Mouse (Mus musculus) hindbrain, embryonic 13.5 days (tissue): ENCODE measurements around the gene Cep78. TPM values are rescaled to one million over a fixed set of nuclear protein-coding genes. Genes with fewer than 3 reads are reported as not detected.
"Not testable (repeated sequence)": the region's sequence is repeated elsewhere in the genome, so short reads cannot be mapped to it uniquely, and the experiment has no call there.

Experiments
- ATAC-seq: fragments of 200-750 bp; cut with Nextera tagmentation; 2 replicates; pipeline ENCODE4 v1.8.0; 2017; ENCODE audit warnings: moderate TSS enrichment; ENCODE audit not compliant: low FRiP score
- H3K27ac ChIP-seq: fragments of 300-500 bp; sonication (generic); 2 replicates; pipeline ENCODE4 v1.5.1; 2015; ENCODE audit warnings: inconsistent platforms, mild to moderate bottlenecking, moderate library complexity
- H3K27me3 ChIP-seq: fragments of 300-500 bp; sonication (generic); 2 replicates; pipeline ENCODE4 v1.6.1; 2015; ENCODE audit warnings: mild to moderate bottlenecking, inconsistent platforms
- H3K36me3 ChIP-seq: fragments of 300-500 bp; sonication (generic); 2 replicates; pipeline ENCODE4 v1.6.1; 2015; ENCODE audit warnings: mild to moderate bottlenecking, inconsistent platforms
- H3K4me1 ChIP-seq: fragments of 300-500 bp; sonication (generic); replicated peaks from 2 replicates; pipeline ENCODE4 v1.6.1; 2015; ENCODE audit warnings: inconsistent platforms
- H3K4me2 ChIP-seq: fragments of 300-500 bp; sonication (generic); 2 replicates; pipeline ENCODE4 v1.6.1; 2015; ENCODE audit warnings: inconsistent platforms, mild to moderate bottlenecking, moderate library complexity
- H3K4me3 ChIP-seq: fragments of 300-500 bp; sonication (generic); 2 replicates; pipeline ENCODE4 v1.5.1; 2015; ENCODE audit warnings: mild to moderate bottlenecking, inconsistent platforms
- H3K9ac ChIP-seq: fragments of 300-500 bp; sonication (generic); 2 replicates; pipeline ENCODE4 v1.6.1; 2015; ENCODE audit warnings: mild to moderate bottlenecking, inconsistent platforms
- H3K9me3 ChIP-seq: fragments of 300-500 bp; sonication (generic); 2 replicates; pipeline ENCODE4 v1.6.1; 2016; ENCODE audit warnings: inconsistent platforms
- WGBS: fragments of 180-500 bp; shearing (Covaris S2); methylation state at CpG from one replicate; pipeline ENCODE4 v1.1.7; 2015; 5-methylcytosine and 5-hydroxymethylcytosine counted together
- polyA plus RNA-seq: library from polyadenylated mRNA; unstranded; fragments of >200 nt; fragmentation: Nextera tagmentation; extraction: Ambion mirVana; gene quantifications from 2 replicates; pipeline ENCODE4 v1.2.1, GENCODE M21; 2015

Cep78 gene
- 38.7 and 41.4 TPM in 2 replicates for polyA plus RNA-seq

DNA sequence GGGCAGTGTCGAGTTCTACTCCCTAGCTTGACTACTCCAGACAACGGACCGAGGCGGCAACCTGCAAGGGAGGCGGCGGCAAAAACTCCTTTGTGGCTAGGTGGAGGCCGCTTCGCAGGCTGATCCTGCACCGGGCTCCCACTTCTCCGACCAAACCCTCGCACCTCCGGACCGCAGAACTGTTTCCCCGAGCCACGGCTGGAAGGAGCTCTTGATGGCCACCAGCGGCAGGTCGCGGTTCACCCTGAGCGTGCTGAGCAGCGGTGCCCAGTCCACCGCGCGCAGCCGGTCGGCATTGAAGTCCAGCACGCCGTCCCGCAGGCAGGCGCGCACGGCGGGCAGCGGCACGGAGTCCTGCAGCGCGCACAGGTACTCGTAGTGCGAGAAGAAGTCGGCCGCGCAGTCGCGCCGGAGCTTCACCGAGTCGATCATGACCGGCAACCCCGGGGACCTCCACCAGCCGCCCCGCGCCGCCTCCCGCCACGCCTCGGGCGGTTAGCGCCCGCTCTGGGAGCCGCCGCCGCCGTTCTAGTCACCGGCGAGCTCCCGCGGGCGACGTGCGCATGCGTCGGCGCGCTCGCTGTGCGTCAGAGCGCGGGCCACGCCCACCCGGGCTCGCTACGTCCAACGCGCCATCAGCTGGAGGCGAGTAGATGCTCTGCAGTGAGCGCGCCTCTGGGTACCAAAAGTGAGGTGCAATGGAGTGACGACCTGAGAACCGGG lies at the start of gene Cep78:
Cep78 (minus strand) TSS at position 541 of the 723 bp plus-strand sequence.
- Histone ChIP-seq H3K36me3 (0 out of 2 replicates have a peak, but pooled peaks cover 4% of the 10 kb centered on the region), H3K27ac (peak within 1 kb of the TSS; percentile 96), H3K4me3 (peak within 1 kb of the TSS; percentile 86), H3K4me1 (peaks cover 26% of the 10 kb centered on the region), H3K27me3 (no peaks in the 10 kb centered on the region), H3K9me3 (no peaks in the 10 kb centered on the region), H3K4me2 (peak within 1 kb of the TSS; percentile 65), H3K9ac (peak within 1 kb of the TSS; percentile 95)
- WGBS = under 1% methylated on average over 88 of the region's 88 CpGs
- peak; percentile 89 for ATAC-seq

GRCm38 (mm10) chr19:16031276-16031675 lies 46.5 kb upstream of the Cep78 start:
- Histone ChIP-seq H3K9ac (no peak overlapping the region), H3K36me3 (no peaks in the 10 kb centered on the region), H3K27ac (no peak overlapping the region), H3K27me3 (no peaks in the 10 kb centered on the region), H3K4me3 (no peak overlapping the region), H3K9me3 (no peaks in the 10 kb centered on the region), H3K4me2 (no peak overlapping the region), H3K4me1 (no peaks in the 10 kb centered on the region)
- ATAC-seq = no peak
- WGBS = 94% methylated on average over 4 of the region's 4 CpGs

GRCm38 (mm10) chr19:16029253-16029771 lies 44.5 kb upstream of the Cep78 start:
- not testable (repeated sequence) for H3K27me3 ChIP-seq, H3K9ac ChIP-seq, H3K27ac ChIP-seq, H3K9me3 ChIP-seq, H3K36me3 ChIP-seq, H3K4me1 ChIP-seq, H3K4me3 ChIP-seq
- H3K4me2 ChIP-seq = peak overlapping the region; percentile 41
- 36% methylated on average over 7 of the region's 9 CpGs for WGBS
- peak; percentile 61 for ATAC-seq

DNA sequence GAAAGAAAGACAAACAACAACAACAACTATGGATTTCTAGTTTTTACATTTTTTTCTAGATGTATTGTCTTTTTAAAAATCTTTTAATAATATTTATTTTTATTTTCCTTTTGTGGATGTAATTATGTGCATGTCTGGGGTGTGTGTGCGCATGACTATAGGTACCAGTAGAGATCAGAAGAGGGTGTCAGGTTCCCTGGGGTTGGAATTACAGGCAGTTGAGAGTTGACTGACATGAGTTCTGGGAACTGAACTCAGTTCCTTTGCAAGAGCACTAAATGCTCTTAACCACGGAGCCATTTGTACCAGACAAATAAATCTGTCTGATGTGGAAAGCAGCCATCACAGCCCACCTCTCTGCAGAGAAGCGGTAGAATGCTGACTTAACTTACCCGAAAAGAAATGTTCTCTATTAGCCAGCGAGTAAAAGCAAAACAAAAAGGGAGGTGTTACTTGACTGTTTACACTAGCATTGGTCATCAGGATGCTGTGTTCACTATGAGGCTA lies 44.0 kb upstream of the Cep78 start:
- no peaks in the 10 kb centered on the region for H3K36me3 ChIP-seq
- H3K27ac ChIP-seq = no peak overlapping the region
- no peak overlapping the region for H3K9ac ChIP-seq
- H3K9me3 ChIP-seq = no peaks in the 10 kb centered on the region
- H3K4me3 ChIP-seq = no peak overlapping the region
- no peaks in the 10 kb centered on the region for H3K4me1 ChIP-seq
- WGBS = 60% methylated on average over 5 of the region's 5 CpGs
- peak; percentile 21; the same call in 1 of the 2 replicates for ATAC-seq
- peak overlapping the region; percentile 41 for H3K4me2 ChIP-seq
- H3K27me3 ChIP-seq = no peaks in the 10 kb centered on the region

DNA sequence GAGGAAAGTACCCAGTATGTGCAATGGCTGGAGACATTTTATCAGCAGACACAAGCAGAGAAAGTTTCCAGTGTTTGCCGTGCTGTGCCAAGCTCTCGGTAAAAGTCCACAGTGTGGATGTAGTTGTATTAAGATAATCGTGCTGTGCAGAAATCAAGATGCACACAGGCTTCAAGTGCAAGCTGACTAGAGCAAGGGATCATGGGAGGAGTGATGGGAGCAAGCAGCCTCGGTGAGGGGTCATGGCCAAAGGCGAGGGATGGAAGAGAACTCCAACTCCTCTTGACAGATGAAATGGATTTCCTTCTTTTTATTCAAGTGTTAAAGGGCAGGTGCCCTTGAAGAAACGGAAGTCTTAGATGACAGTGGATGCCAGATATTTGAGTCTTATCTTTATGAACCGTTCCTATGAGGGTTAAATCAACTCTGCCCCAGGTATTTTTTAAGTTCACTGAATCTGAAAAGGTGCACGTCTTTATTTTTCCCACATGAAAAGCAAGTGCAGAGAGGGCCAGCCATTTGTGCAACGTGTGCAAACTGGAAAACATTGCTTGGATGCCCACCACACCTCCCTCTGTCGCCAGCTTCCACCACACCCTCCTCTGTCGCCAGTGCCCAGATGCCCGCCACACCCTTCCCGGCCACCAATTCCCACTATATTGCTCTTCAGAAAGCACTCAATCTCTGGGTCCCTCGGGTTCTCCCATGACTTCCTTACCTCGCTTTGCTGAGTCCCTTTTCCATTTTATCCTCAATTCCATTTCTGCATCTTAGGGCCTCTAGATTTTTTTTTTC lies 43.3 kb upstream of the Cep78 start:
- 87% methylated on average over 15 of the region's 15 CpGs for WGBS
- ATAC-seq = no peak

DNA sequence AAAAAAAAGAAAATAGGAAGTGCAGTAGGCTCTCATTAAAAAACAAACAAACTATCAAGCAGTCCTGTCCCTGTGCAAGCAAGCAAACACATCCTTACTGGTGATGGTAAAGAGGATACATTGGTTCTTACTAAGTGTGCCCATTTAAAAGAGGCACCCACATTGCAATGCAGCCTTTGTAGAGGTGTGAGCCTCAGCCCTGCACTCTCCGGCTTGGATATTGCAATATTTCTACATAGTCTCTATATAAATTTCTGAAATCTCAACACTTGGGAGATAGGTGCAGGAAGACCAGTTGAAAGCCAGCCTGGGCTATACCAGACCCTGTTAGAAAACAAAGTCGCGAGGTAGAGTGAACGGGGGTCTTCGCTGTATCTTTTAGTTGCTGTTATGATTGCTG lies 41.5 kb upstream of the Cep78 start:
- Histone ChIP-seq H3K4me3 (no peak overlapping the region), H3K9ac (no peak overlapping the region), H3K4me1 (no peaks in the 10 kb centered on the region), H3K36me3 (no peaks in the 10 kb centered on the region), H3K27me3 (no peaks in the 10 kb centered on the region), H3K27ac (no peak overlapping the region), H3K4me2 (no peak overlapping the region), H3K9me3 (no peaks in the 10 kb centered on the region)
- WGBS = 97% methylated on average over 5 of the region's 5 CpGs
- ATAC-seq = no peak

More for the DNA sequence above, 43.3 kb upstream of the Cep78 start:
- Histone ChIP-seq H3K4me1 (no peaks in the 10 kb centered on the region), H3K4me2 (no peak overlapping the region), H3K9me3 (no peaks in the 10 kb centered on the region), H3K27ac (no peak overlapping the region), H3K4me3 (no peak overlapping the region), H3K36me3 (no peaks in the 10 kb centered on the region), H3K27me3 (no peaks in the 10 kb centered on the region), H3K9ac (no peak overlapping the region)

GRCm38 (mm10) chr19:16022178-16022577 lies 37.4 kb upstream of the Cep78 start:
- no peaks in the 10 kb centered on the region for H3K36me3 ChIP-seq
- no peak overlapping the region for H3K27ac ChIP-seq
- no peak overlapping the region for H3K9ac ChIP-seq
- H3K4me2 ChIP-seq = no peak overlapping the region
- WGBS = 78% methylated on average over 10 of the region's 10 CpGs
- H3K4me3 ChIP-seq = no peak overlapping the region
- H3K9me3 ChIP-seq = no peaks in the 10 kb centered on the region
- H3K4me1 ChIP-seq = no peaks in the 10 kb centered on the region
- ATAC-seq = no peak
- H3K27me3 ChIP-seq = no peaks in the 10 kb centered on the region

DNA sequence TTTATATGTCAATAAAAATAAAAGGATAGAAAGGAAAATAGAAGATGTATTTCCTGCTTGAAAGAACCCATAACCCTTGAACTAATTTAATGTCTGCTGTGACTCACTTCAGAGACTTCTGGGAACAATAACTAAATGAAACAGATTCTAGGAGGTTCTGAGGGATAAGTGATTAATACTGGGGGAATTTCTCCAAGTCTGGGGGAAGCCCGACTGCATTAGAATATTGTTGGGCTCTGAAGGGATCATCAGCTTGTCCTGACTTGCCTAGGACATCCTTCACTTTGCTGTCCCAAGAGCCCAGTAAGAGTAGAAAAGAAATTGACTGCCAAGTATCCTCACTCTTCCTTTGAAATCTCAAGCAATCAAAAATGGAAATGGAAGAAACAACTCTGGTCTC lies 31.4 kb upstream of the Cep78 start:
- H3K36me3 ChIP-seq = no peaks in the 10 kb centered on the region
- no peaks in the 10 kb centered on the region for H3K27me3 ChIP-seq
- no peak overlapping the region for H3K4me3 ChIP-seq
- no peak overlapping the region for H3K27ac ChIP-seq
- H3K9ac ChIP-seq = no peak overlapping the region
- no peaks in the 10 kb centered on the region for H3K4me1 ChIP-seq
- H3K9me3 ChIP-seq = no peaks in the 10 kb centered on the region
- 78% methylated on average over 1 of the region's 1 CpGs for WGBS
- ATAC-seq = no peak
- no peak overlapping the region for H3K4me2 ChIP-seq

- 83% methylated on average over 10 of the region's 10 CpGs for WGBS
- H3K27me3 ChIP-seq = no peaks in the 10 kb centered on the region
- H3K4me1 ChIP-seq = peaks cover 2% of the 10 kb centered on the region; the same call in 1 of the 2 replicates
- H3K36me3 ChIP-seq = no peaks in the 10 kb centered on the region
- ATAC-seq = no peak
- no peak overlapping the region for H3K27ac ChIP-seq
- no peak overlapping the region for H3K4me3 ChIP-seq
- H3K9me3 ChIP-seq = no peaks in the 10 kb centered on the region
- H3K4me2 ChIP-seq = no peak overlapping the region
- no peak overlapping the region for H3K9ac ChIP-seq
These were observed 30.6 kb upstream of the Cep78 start for GRCm38 (mm10) chr19:16015191-16015968.

DNA sequence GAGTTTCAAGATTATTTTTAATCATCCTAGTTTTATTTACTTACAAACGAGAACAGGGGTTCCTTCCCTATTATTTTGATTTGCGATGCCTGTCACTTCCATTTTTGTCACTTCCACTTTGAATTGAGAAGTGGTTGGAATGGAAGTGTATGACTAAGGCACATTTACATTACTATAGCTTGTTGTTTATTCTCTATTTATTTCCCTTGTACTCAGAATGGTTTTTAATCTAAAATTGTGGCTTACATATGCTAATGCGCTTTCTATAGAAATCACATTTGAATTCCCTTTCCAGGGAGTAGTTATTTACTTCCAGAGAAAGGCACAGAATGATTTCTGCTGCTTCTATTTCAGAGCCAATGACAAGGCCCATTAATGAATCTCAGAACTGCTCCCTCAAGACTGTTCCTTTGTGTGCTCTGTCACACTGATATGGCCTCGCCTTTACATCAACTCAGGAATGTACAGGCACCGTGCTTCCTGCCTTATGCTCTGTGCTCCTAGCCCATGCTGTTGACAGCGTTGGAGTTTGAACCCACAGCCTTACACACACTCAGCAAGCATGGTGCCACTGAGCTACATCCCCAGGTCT lies 25.1 kb upstream of the Cep78 start:
- ATAC-seq = peak; percentile 75
- WGBS = 48% methylated on average over 6 of the region's 6 CpGs
- Histone ChIP-seq H3K9me3 (no peaks in the 10 kb centered on the region), H3K27me3 (no peaks in the 10 kb centered on the region), H3K4me1 (peaks cover 7% of the 10 kb centered on the region), H3K4me2 (no peak overlapping the region), H3K4me3 (no peak overlapping the region), H3K9ac (no peak overlapping the region), H3K27ac (peak overlapping the region; percentile 66), H3K36me3 (no peaks in the 10 kb centered on the region)

- no peaks in the 10 kb centered on the region for H3K36me3 ChIP-seq
- ATAC-seq = peak; percentile 39; the same call in 1 of the 2 replicates
- no peak overlapping the region for H3K4me2 ChIP-seq
- no peaks in the 10 kb centered on the region for H3K9me3 ChIP-seq
- no peaks in the 10 kb centered on the region for H3K27me3 ChIP-seq
- H3K9ac ChIP-seq = no peak overlapping the region
- no peak overlapping the region for H3K27ac ChIP-seq
- H3K4me3 ChIP-seq = no peak overlapping the region
- peaks cover 7% of the 10 kb centered on the region for H3K4me1 ChIP-seq
- 90% methylated on average over 4 of the region's 4 CpGs for WGBS
These were observed 24.3 kb upstream of the Cep78 start for GRCm38 (mm10) chr19:16009111-16009510.
